Mouse (Mus musculus): Measurements from ENCODE around the gene Hbq1b.
"Not testable (repeated sequence)": the region's sequence is repeated elsewhere in the genome, so short reads cannot be mapped to it uniquely, and the experiment has no call there.

The Hbq1b gene

DNA sequence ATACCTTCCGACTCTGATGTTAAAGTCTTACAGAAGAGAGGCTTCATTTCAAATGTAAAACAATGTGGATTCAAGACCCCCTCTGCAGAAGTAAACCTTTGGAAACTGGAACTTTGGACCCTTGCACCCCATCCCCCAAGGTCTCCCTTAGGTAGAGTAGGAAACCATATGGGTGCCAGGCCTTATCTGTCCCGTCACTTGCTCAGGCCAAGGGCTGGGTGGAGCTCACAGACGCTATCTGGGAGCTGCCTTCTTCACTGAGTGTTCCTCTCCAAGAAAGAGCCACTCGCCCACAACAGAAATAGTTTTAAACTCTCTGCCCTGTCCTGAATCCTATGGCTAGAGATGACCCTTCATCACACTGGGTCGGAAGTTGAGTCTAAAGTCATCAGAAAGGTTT, 17.8 kb upstream of the Hbq1b start:
- DNase-seq, result no peak

GRCm38 (mm10) chr11:32271178-32271577, 15.6 kb upstream of the Hbq1b start:
- no peak for DNase-seq

GRCm38 (mm10) chr11:32276347-32276746, 10.4 kb upstream of the Hbq1b start, which contains the start of gene Hba-x:
Hba-x (plus strand) TSS chr11:32276400.
- no peak for DNase-seq

GRCm38 (mm10) chr11:32277736-32278457, 8.9 kb upstream of the Hbq1b start:
- no peak for DNase-seq

- DNase-seq, result no peak
Measured at GRCm38 (mm10) chr11:32278458-32278957, 8.3 kb upstream of the Hbq1b start.

- DNase-seq, result no peak
Measured at GRCm38 (mm10) chr11:32280646-32281045, 6.1 kb upstream of the Hbq1b start.

DNA sequence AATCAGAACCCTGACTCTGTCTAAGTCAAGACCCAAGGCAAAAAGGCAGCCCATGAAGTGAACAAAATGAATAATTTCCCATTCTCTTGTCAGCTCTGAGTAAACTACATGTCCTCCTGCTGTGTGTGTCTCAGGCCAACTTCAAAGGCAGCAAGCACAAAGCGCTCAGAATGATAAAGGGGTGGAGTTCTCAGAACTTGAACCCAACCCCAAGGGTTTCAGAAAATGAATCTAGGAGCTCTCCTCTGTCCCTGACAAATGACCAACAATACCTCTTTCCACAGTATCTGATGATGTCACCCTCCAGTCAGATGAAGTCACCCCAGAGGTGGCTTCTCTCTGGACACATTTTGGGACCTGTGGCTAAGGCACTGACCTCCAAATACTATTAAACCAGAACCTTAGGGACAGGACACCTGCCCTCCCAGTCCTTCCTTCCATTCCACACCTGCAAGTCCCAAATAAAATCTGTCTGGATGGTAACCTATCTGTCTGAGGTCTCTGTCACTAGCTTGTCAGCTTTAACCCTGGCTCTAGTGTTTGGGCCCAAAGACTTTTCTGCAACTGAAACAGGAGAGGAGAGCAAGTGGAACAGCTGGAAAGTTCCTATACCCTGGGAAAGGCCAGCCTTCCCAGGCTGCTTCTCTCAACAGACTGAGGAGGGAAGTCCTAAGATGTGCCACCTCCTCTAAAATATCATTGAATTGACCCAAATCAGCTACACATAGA, 5.2 kb upstream of the Hbq1b start:
- DNase-seq, result no peak

- DNase-seq, result not testable (repeated sequence)
Measured at GRCm38 (mm10) chr11:32283091-32283777, 3.5 kb upstream of the Hbq1b start, which contains the start of gene Hba-a1. Hba-a1 (plus strand) TSS chr11:32283511.

DNA sequence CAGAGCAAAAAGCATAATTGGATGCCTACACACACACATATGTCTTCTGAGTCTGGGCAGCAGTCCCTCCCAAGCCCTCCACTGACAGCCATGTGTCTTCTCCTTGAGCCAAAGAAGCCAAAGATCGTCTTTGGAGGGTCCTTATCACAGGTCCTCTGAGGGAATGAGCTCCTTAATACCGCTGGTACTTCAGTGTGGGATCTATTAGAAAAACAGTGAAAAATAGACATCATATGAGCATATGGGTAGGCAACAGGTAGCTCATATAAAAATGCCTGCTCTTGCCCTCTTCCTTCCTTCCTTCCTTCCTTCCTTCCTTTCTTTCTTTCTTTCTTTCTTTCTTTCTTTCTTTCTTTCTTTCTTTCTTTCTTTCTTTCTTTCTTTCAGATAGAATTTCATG, 2.2 kb upstream of the Hbq1b start:
- DNase-seq, result not testable (repeated sequence)

DNA sequence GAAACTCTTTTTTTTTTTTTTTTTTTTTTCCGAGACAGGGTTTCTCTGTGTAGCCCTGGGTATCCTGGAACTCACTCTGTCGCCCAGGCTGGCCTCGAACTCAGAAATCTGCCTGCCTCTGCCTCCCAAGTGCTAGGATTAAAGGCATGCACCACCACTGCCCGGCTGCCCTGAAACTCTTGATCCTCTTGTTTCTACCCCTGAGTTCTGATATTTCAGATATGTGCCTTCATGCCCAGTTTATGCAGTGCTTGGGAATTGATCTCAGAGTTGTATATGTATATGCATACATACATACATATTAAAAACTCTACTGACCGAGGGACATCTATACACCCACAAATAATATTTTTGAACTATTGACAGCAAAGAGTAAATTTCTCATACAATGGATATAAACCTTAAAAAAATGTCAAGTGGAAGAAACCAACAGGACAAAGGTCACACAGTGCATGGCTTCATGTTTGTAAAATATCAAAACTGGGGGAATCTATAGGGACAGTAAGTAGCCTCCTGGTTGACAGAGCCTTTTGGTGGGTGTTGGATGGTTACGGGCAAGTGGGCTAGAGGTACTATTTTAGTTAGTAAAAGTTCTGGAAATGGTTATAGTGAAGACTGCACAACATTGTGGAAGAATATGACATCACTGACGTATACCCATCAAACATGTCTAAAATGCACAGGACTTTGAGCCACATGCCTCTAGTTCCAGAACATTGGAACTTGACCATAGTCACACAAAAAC, 1.6 kb upstream of the Hbq1b start:
- no peak for DNase-seq

GRCm38 (mm10) chr11:32285887-32286286, 878 bp upstream of the Hbq1b start:
- not testable (repeated sequence) for DNase-seq

DNA sequence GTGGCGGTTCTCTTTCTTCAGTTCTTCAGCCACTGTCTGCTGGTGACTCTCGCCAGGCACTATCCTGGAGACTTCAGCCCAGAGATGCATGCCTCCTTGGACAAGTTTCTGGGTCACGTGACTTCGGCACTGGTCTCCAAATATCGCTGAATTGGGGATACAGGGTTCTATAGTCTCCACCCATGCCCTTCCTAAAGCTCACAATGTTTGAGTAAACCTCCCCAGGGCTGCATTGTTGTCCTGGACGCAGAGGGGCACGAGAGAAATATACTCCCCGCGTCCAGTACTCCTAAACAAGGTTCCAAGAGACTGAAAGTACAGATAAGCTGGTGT, 694 bp downstream of the Hbq1b start:
- no peak for DNase-seq

GRCm38 (mm10) chr11:32292819-32293218, 6.1 kb downstream of the Hbq1b start:
- DNase-seq, result not testable (repeated sequence)

DNA sequence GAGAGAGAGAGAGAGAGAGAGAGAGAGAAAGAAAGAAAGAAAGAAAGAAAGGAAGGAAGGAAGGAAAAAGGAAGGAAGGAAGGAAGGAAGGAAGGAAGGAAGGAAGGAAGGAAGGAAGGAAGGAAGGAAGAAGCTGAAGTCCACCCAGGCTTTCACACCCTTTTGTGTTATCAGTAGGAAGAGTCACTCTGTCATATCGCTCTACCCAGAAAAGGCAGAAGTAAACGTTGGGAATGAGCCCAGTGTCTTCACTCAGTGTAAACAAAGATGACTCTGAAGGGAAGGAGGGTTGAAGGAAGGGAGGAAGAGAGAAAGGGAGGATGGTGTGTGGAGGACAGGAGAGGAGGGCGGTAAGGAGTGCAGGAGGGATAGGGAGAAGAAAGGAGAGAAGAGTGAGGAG, 6.7 kb downstream of the Hbq1b start:
- DNase-seq, result not testable (repeated sequence)

- not testable (repeated sequence) for DNase-seq
Measured at GRCm38 (mm10) chr11:32296203-32296602, 9.4 kb downstream of the Hbq1b start, which contains the start of gene Hba-a2. Hba-a2 (plus strand) TSS chr11:32296489.

DNA sequence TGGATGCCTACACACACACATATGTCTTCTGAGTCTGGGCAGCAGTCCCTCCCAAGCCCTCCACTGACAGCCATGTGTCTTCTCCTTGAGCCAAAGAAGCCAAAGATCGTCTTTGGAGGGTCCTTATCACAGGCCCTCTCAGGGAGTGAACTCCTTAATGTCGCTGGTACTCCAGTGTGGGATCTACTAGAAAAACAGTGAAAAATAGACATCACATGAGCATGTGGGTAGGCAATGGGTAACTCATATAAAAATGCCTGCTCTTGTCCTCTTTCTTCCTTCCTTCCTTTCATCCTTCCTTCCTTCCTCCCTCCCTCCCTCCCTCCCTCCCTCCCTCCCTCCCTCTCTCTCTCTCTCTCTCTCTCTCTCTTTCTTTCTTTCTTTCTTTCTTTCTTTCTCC, 10.7 kb downstream of the Hbq1b start:
- DNase-seq, result not testable (repeated sequence)

GRCm38 (mm10) chr11:32297866-32298531, 11.2 kb downstream of the Hbq1b start:
- DNase-seq, result no peak

DNA sequence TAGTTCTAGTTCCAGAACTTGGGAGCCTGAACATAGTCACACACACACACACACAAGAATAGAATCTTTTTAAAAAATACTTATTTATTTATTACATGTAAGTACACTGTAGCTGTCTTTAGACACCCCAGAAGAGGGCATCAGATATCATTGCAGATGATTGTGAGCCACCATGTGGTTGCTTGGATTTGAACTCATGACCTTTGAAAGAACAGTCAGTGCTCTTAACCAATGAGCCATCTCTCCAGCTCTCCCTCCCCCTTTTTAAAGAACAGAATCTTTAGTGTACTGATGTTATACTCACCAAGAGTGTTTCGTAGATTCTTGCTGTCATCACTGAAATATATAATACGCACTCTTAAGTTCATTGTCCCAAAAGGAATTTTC, 11.8 kb downstream of the Hbq1b start:
- DNase-seq, result no peak

DNA sequence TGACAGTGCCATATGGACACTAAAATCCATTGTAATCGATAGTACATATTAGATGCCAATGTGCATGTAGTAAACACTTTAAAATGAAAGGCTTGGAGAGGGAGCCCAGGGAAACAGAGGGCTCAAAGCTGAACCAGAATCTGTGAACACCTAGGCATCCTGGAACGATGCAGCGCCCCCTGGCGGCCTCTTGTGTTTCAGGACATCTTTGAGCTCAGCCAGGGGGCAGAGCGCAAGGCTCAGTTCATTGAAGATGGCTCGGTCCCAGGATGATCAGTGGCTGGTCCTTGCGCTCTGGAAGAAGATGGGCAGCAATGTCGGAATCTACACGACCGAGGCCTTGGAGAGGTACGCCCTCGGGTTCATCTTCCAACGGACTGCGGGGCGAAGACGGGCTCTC, 13.1 kb downstream of the Hbq1b start, which contains the start of gene Hbq1a:
Gene Hbq1a (plus strand): TSS at position 205 of the 400 bp plus-strand sequence.
- peak; percentile 82 to 85 for DNase-seq

DNA sequence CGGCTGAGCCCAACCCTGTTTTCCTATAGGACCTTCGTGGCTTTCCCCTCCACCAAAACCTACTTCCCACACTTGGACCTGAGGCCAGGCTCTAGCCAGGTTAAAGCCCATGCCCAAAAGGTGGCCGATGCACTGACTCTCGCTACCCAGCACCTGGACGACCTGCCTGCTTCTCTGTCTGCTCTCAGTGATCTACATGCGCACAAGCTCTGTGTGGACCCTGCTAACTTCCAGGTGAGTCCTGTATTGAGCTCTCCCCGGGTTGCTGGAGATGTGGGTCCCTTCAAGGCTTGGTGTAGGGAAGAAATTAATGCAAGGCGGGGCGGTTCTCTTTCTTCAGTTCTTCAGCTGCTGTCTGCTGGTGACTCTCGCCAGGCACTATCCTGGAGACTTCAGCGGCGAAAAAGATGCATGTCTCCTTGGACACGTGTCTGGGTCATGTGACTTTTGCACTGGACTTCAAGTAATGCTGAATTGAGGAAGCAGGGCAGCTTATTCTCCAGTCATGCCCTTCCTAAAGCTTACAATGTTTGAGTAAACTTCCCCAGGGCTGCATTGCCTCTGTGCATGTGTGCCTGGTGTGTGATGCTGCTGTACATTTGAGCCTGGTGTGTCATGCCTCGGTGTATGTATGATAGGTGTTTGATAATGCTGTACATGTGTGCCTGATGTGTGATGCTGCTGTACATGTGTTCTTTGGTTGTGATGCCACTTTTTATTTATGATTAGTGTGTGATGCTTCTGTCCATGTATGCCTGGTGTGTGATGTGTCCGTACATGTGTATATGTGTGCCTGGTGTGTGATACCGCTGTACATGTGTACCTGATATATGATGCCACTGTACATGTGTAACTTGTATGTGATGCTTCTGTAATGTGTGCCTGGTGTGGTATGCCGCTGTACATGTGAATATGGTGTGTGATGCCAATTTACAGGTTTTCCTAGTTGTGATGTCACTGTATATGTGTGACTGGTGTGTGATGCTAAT, 13.8 kb downstream of the Hbq1b start:
- peak in 1 of 2 experiments; percentile 16 for DNase-seq

DNA sequence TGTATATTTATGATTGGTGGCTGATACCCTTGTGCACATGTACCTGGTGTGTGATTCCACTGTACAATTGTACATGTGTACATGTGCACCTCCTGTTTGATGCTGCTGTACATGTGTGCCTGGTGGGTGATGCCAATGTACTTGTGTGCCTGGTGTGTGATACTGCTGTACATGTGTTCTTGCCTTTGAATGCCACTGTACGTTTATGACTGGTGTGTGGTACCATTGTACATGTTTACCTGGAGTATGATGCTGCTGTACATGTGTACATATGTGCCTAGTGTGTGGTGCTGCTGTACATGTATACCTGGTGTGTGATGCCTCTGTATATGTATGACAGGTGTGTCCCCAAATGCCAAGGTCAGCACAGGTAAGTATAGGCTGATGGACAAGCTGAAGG, 14.7 kb downstream of the Hbq1b start:
- DNase-seq, result no peak
